Mouse (Mus musculus): ENCODE measurements around the gene Cd93. TPM values are rescaled to one million over a fixed set of nuclear protein-coding genes. Genes with fewer than 3 reads are reported as not detected.

Cd93 gene
- polyA plus RNA-seq, 1 experiment from 2014 or later: 12.8 TPM

GRCm38 (mm10) chr2:148476576-148476975, 33.2 kb upstream of the Cd93 start:
- Histone ChIP-seq H3K9ac (replicated peaks; ENCODE audit: low read depth, low read length) (no peak overlapping the region), H3K27me3 (ENCODE audit: control insufficient read depth, insufficient read depth, low read length) (no peaks in the 10 kb centered on the region), H3K36me3 (ENCODE audit: control insufficient read depth, insufficient read depth, low read length) (no peaks in the 10 kb centered on the region), H3K4me1 (ENCODE audit: control insufficient read depth, insufficient read depth, low read length) (no peaks in the 10 kb centered on the region), H3K9me3 (ENCODE audit: control insufficient read depth, low read depth, low read length) (no peaks in the 10 kb centered on the region), H3K4me3 (ENCODE audit: low read depth, low read length) (no peak overlapping the region), H3K4me2 (replicated peaks; ENCODE audit: low read depth, low read length) (no peak overlapping the region), H3K27ac (ENCODE audit: low read length) (no peak overlapping the region)
- whole genome bisulfite sequencing: 61% methylated on average over 4 of the region's 4 CpGs
- ATAC-seq (ENCODE audit: insufficient number of reproducible peaks, insufficient read depth, low FRiP score, low read depth): no peak

GRCm38 (mm10) chr2:148475879-148476495, 32.6 kb upstream of the Cd93 start:
- Histone ChIP-seq H3K9me3 (ENCODE audit: control insufficient read depth, low read depth, low read length) (no peaks in the 10 kb centered on the region), H3K4me2 (replicated peaks; ENCODE audit: low read depth, low read length) (no peak overlapping the region), H3K4me3 (ENCODE audit: low read depth, low read length) (no peak overlapping the region), H3K9ac (replicated peaks; ENCODE audit: low read depth, low read length) (no peak overlapping the region), H3K27me3 (ENCODE audit: control insufficient read depth, insufficient read depth, low read length) (no peaks in the 10 kb centered on the region), H3K27ac (ENCODE audit: low read length) (no peak overlapping the region), H3K4me1 (ENCODE audit: control insufficient read depth, insufficient read depth, low read length) (no peaks in the 10 kb centered on the region), H3K36me3 (ENCODE audit: control insufficient read depth, insufficient read depth, low read length) (no peaks in the 10 kb centered on the region)
- 79% methylated on average over 5 of the region's 5 CpGs for WGBS
- no peak for ATAC-seq (ENCODE audit: insufficient number of reproducible peaks, insufficient read depth, low FRiP score, low read depth)

DNA sequence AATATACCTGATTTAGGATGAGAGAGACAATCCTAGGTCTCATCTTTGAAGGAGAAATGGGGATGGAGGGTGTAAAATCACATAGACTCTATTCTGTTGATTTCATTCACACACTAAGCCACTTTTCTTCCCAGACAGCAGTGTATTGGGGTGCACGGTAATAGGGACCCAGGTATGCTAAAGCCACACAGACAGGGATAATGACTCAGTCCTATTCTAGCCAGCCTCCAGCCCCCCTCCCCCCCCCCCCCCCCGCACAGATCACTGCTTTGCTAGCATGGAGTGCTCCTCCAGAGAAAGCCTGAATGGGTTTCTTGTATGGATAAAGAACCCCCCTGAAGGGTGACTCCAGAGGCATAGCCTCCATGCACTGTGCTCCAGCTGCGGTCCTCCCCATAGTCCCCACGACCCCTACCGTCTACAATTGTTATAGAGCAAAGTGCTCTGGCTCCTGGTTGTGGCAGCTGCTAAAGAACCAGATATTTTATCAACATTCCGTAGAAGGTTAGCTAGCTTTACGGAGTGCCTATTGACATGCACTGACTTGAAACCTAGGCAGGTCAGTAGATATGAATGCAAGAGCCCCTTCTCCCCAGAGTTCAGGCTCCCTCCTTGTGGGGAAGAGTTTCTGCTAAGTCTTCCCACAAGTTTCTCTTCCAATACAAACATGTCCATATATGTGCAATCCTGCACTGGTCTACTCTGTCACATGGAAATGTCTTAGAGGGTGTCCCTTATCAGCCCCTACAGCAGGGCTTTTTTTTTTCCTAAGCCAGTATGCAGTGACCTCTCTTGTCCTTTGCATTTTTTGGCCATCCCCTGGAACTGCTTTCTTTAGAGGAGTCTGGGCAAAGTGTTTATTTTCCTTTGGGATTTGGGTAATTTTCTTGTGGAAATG, 26.2 kb upstream of the Cd93 start:
- Histone ChIP-seq H3K27ac (ENCODE audit: low read length) (no peak overlapping the region), H3K4me3 (ENCODE audit: low read depth, low read length) (no peak overlapping the region), H3K4me2 (replicated peaks; ENCODE audit: low read depth, low read length) (no peak overlapping the region), H3K27me3 (ENCODE audit: control insufficient read depth, insufficient read depth, low read length) (no peaks in the 10 kb centered on the region), H3K36me3 (ENCODE audit: control insufficient read depth, insufficient read depth, low read length) (no peaks in the 10 kb centered on the region), H3K4me1 (ENCODE audit: control insufficient read depth, insufficient read depth, low read length) (no peaks in the 10 kb centered on the region), H3K9ac (replicated peaks; ENCODE audit: low read depth, low read length) (no peak overlapping the region), H3K9me3 (ENCODE audit: control insufficient read depth, low read depth, low read length) (no peaks in the 10 kb centered on the region)
- WGBS: 36% methylated on average over 7 of the region's 7 CpGs
- no peak; the same call in 1 of the 2 replicates for ATAC-seq (ENCODE audit: insufficient number of reproducible peaks, insufficient read depth, low FRiP score, low read depth)

- ATAC-seq (ENCODE audit: insufficient number of reproducible peaks, insufficient read depth, low FRiP score, low read depth): no peak
- Histone ChIP-seq H3K36me3 (ENCODE audit: control insufficient read depth, insufficient read depth, low read length) (no peaks in the 10 kb centered on the region), H3K4me1 (ENCODE audit: control insufficient read depth, insufficient read depth, low read length) (no peaks in the 10 kb centered on the region), H3K27me3 (ENCODE audit: control insufficient read depth, insufficient read depth, low read length) (no peaks in the 10 kb centered on the region), H3K9me3 (ENCODE audit: control insufficient read depth, low read depth, low read length) (no peaks in the 10 kb centered on the region), H3K4me2 (replicated peaks; ENCODE audit: low read depth, low read length) (no peak overlapping the region), H3K27ac (ENCODE audit: low read length) (no peak overlapping the region; the same call in 1 of the 2 replicates), H3K4me3 (ENCODE audit: low read depth, low read length) (no peak overlapping the region), H3K9ac (replicated peaks; ENCODE audit: low read depth, low read length) (no peak overlapping the region)
- WGBS: 71% methylated on average over 3 of the region's 3 CpGs
Measured at GRCm38 (mm10) chr2:148467921-148468440, 24.6 kb upstream of the Cd93 start.

- no peaks in the 10 kb centered on the region for H3K36me3 ChIP-seq (ENCODE audit: control insufficient read depth, insufficient read depth, low read length)
- no peaks in the 10 kb centered on the region for H3K4me1 ChIP-seq (ENCODE audit: control insufficient read depth, insufficient read depth, low read length)
- H3K27me3 ChIP-seq (ENCODE audit: control insufficient read depth, insufficient read depth, low read length): no peaks in the 10 kb centered on the region
- no peak overlapping the region for H3K4me2 ChIP-seq (replicated peaks; ENCODE audit: low read depth, low read length)
- no peak overlapping the region for H3K4me3 ChIP-seq (ENCODE audit: low read depth, low read length)
- no peak overlapping the region for H3K9ac ChIP-seq (replicated peaks; ENCODE audit: low read depth, low read length)
- no peak overlapping the region for H3K27ac ChIP-seq (ENCODE audit: low read length)
- no peak for ATAC-seq (ENCODE audit: insufficient number of reproducible peaks, insufficient read depth, low FRiP score, low read depth)
- no peaks in the 10 kb centered on the region for H3K9me3 ChIP-seq (ENCODE audit: control insufficient read depth, low read depth, low read length)
Measured at GRCm38 (mm10) chr2:148455341-148455740, 12.0 kb upstream of the Cd93 start.

DNA sequence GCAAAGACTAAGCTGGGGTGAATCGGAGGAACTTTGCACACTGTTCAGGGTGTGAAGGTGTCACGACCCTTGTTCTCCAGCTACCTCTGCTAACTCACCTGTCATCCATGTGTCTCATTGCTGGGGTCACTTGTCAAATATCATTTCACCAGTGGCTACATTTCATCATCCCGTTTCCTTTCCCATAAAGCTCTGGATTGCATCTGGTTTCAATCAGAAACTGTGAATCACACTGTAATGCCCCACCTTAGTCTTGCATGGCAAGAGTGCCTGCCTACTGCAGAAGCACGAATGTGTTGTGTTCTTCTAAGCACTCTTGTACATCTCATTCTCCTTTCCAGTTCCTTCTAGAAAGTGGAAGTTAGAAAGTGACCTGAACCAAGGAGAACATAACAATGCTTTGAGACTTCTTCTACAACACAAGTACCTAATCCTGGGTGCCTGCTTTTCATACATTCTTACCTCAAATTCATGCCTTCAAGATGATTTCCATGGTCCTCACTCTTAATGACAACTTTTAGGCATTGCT, 10.7 kb upstream of the Cd93 start:
- Histone ChIP-seq H3K9ac (replicated peaks; ENCODE audit: low read depth, low read length) (no peak overlapping the region), H3K36me3 (ENCODE audit: control insufficient read depth, insufficient read depth, low read length) (no peaks in the 10 kb centered on the region), H3K4me1 (ENCODE audit: control insufficient read depth, insufficient read depth, low read length) (no peaks in the 10 kb centered on the region), H3K9me3 (ENCODE audit: control insufficient read depth, low read depth, low read length) (no peaks in the 10 kb centered on the region), H3K4me3 (ENCODE audit: low read depth, low read length) (no peak overlapping the region), H3K27ac (ENCODE audit: low read length) (no peak overlapping the region), H3K27me3 (ENCODE audit: control insufficient read depth, insufficient read depth, low read length) (no peaks in the 10 kb centered on the region), H3K4me2 (replicated peaks; ENCODE audit: low read depth, low read length) (no peak overlapping the region)
- 79% methylated on average over 4 of the region's 4 CpGs for WGBS
- no peak for ATAC-seq (ENCODE audit: insufficient number of reproducible peaks, insufficient read depth, low FRiP score, low read depth)

DNA sequence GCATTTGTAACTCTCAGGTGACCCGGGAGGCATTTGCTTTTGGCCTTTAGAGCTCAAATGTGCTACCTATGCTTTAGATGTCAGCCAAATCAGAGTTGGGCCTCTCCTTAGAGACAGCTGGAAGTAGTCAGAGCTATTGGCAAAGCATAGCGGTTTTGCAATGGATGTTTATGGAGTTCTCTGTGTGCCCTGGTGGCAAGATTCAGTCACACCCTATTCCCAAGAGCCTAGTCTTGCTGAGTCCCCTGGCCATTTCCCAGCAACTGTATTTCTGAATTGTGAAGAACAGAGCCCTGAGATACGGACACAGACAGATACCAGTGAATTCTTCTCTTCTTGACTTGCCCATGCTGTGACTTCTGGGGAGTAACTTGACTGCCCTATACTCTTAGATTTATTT, 9.7 kb upstream of the Cd93 start:
- no peaks in the 10 kb centered on the region for H3K4me1 ChIP-seq (ENCODE audit: control insufficient read depth, insufficient read depth, low read length)
- H3K27me3 ChIP-seq (ENCODE audit: control insufficient read depth, insufficient read depth, low read length): no peaks in the 10 kb centered on the region
- H3K4me2 ChIP-seq (replicated peaks; ENCODE audit: low read depth, low read length): no peak overlapping the region
- H3K4me3 ChIP-seq (ENCODE audit: low read depth, low read length): no peak overlapping the region
- no peak for ATAC-seq (ENCODE audit: insufficient number of reproducible peaks, insufficient read depth, low FRiP score, low read depth)
- H3K9ac ChIP-seq (replicated peaks; ENCODE audit: low read depth, low read length): no peak overlapping the region
- 85% methylated on average over 3 of the region's 3 CpGs for whole genome bisulfite sequencing
- H3K27ac ChIP-seq (ENCODE audit: low read length): no peak overlapping the region
- H3K9me3 ChIP-seq (ENCODE audit: control insufficient read depth, low read depth, low read length): no peaks in the 10 kb centered on the region
- no peaks in the 10 kb centered on the region for H3K36me3 ChIP-seq (ENCODE audit: control insufficient read depth, insufficient read depth, low read length)

- Histone ChIP-seq H3K27me3 (ENCODE audit: control insufficient read depth, insufficient read depth, low read length) (no peaks in the 10 kb centered on the region), H3K9ac (replicated peaks; ENCODE audit: low read depth, low read length) (no peak overlapping the region), H3K4me1 (ENCODE audit: control insufficient read depth, insufficient read depth, low read length) (no peaks in the 10 kb centered on the region), H3K27ac (ENCODE audit: low read length) (no peak overlapping the region), H3K4me3 (ENCODE audit: low read depth, low read length) (no peak overlapping the region), H3K36me3 (ENCODE audit: control insufficient read depth, insufficient read depth, low read length) (no peaks in the 10 kb centered on the region), H3K9me3 (ENCODE audit: control insufficient read depth, low read depth, low read length) (no peaks in the 10 kb centered on the region), H3K4me2 (replicated peaks; ENCODE audit: low read depth, low read length) (no peak overlapping the region)
- 73% methylated on average over 5 of the region's 5 CpGs for WGBS
- no peak for ATAC-seq (ENCODE audit: insufficient number of reproducible peaks, insufficient read depth, low FRiP score, low read depth)
Measured at GRCm38 (mm10) chr2:148451498-148451897, 8.1 kb upstream of the Cd93 start.

Measured in stomach, embryonic 14.5 days (tissue).